Mouse (Mus musculus) G1E (cell line): ENCODE measurements around the gene Efna4. TPM values are rescaled to one million over a fixed set of nuclear protein-coding genes. Genes with fewer than 3 reads are reported as not detected.

Experiments
- ATAC-seq: 2 replicates; pipeline ENCODE4 v1.8.0; 2016; ENCODE audit warnings: mild to moderate bottlenecking; ENCODE audit not compliant: insufficient number of reproducible peaks, poor library complexity, low FRiP score, severe bottlenecking; ENCODE audit errors: extremely low read depth
- DNase-seq: peaks from one replicate; pipeline ENCODE4 v3.0.0; 2012; ENCODE audit warnings: low spot score
- H3K27me3 ChIP-seq: 2 replicates; pipeline ENCODE4 v1.6.1; 2012; ENCODE audit warnings: mild to moderate bottlenecking, low read length, inconsistent platforms; ENCODE audit not compliant: insufficient read depth
- H3K36me3 ChIP-seq: replicated peaks from 2 replicates; pipeline ENCODE3; 2012; ENCODE audit warnings: mild to moderate bottlenecking, inconsistent platforms
- H3K4me1 ChIP-seq: 2 replicates; pipeline ENCODE4 v1.6.1; 2012; ENCODE audit warnings: low read depth, low read length, inconsistent platforms, mixed read lengths; ENCODE audit not compliant: insufficient read depth
- H3K4me3 ChIP-seq: 2 replicates; pipeline ENCODE4 v1.5.1; 2012; ENCODE audit warnings: low read depth, mild to moderate bottlenecking, inconsistent platforms, low read length, moderate library complexity, mixed read lengths
- H3K9me3 ChIP-seq: replicated peaks from 2 replicates; pipeline ENCODE4 v1.6.1; 2012; ENCODE audit warnings: inconsistent platforms
- CTCF ChIP-seq: IDR thresholded peaks from 2 replicates; pipeline ENCODE4 v1.5.1; 2012; ENCODE audit warnings: low read depth, low read length, inconsistent platforms, mixed read lengths
- GATA1 ChIP-seq: IDR thresholded peaks from 2 replicates; pipeline ENCODE4 v1.6.1; 2012; ENCODE audit warnings: borderline replicate concordance, low read length, inconsistent platforms, mixed read lengths
- GATA2 ChIP-seq: IDR thresholded peaks from 2 replicates; pipeline ENCODE4 v1.6.1; 2012; ENCODE audit warnings: low read depth, low read length, inconsistent platforms, borderline replicate concordance
- POLR2AphosphoS5 ChIP-seq: IDR thresholded peaks from 2 replicates; pipeline ENCODE4 v1.6.1; 2012; ENCODE audit warnings: low read depth, low read length, inconsistent platforms; ENCODE audit not compliant: insufficient replicate concordance
- TAL1 ChIP-seq: conservative IDR thresholded peaks from 2 replicates; pipeline ENCODE4 v1.6.1; 2012; ENCODE audit warnings: low read depth, low read length, inconsistent platforms, mixed read lengths
- polyA plus RNA-seq: library from polyadenylated mRNA; stranded (reverse); fragments of >175 nt; gene quantifications from 2 replicates; pipeline ENCODE4 v1.2.3, GENCODE M21; 2012
- total RNA-seq, 2 experiments: library from RNA; stranded (forward) in 1 of 2; stranded (reverse) in 1 of 2; fragments of 200-1000 nt in 1 of 2; fragments of >200 nt in 1 of 2; fragmentation: Nextera tagmentation in 1 of 2; gene quantifications; 2 replicates each; pipeline ENCODE4 v1.2.3; 2014 to 2017

Gene Efna4
- total and polyA plus RNA-seq, 3 experiments, result not detected

- DNase-seq (no peak), ATAC-seq (no peak)
- Histone ChIP-seq H3K9me3 (no peaks in the 10 kb centered on the region), H3K4me1 (peaks cover 19% of the 10 kb centered on the region), H3K4me3 (no peak overlapping the region), H3K27me3 (peaks cover 76% of the 10 kb centered on the region), H3K36me3 (no peaks in the 10 kb centered on the region)
- TF ChIP-seq POLR2AphosphoS5, result no peak
- no peak for TF ChIP-seq GATA1
- no peak for TF ChIP-seq CTCF
These were observed 13.4 kb upstream of the Efna4 start for GRCm38 (mm10) chr3:89351271-89351670.

DNA sequence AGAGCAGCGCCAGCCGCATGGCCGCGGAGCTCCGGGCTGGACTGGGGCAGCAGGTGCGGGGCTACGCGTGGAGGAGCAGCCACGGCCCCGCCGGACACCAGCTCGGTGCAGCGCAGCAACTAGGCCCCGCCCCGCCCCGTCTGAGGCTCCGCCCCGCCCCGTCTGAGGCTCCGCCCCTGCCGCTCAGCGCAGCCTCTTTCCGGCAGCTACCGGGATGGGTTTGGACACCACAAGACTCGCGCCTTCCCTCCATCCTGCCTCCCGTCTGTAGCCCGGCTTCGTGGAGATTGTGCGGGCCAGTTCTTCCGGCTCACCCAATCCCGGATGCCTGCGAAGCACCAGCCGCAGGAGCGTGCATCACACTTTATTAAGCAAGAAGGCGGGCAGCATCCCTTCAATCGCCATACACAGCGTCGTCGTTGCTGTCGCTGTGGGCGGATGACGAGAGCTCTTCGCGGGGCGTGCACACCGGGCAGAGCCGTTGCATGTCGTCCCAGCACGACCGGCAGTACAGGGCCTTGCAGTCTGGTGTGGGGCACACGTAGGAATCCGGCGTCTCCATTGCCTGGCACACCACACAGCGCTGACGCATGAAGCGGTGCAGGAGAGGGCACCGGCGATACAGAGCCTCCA is 12.2 kb upstream of the Efna4 start, which contains the start of gene Adam15:
Gene Adam15 (minus strand): TSS at position 128 of the 633 bp plus-strand sequence.
- Histone ChIP-seq H3K4me1 (peaks cover 19% of the 10 kb centered on the region), H3K27me3 (peaks cover 74% of the 10 kb centered on the region), H3K4me3 (peak within 1 kb of the TSS; percentile 31; the same call in 1 of the 2 replicates), H3K9me3 (no peaks in the 10 kb centered on the region), H3K36me3 (no peaks in the 10 kb centered on the region)
- no peak for TF ChIP-seq TAL1
- TF ChIP-seq GATA1, result no peak
- TF ChIP-seq POLR2AphosphoS5, result no peak
- no peak for TF ChIP-seq GATA2
- no peak for TF ChIP-seq CTCF
- no peak for ATAC-seq
- no peak for DNase-seq

GRCm38 (mm10) chr3:89348911-89349868 is 11.4 kb upstream of the Efna4 start:
- DNase-seq (no peak), ATAC-seq (no peak)
- no peaks in the 10 kb centered on the region for H3K9me3 ChIP-seq
- H3K36me3 ChIP-seq, result no peaks in the 10 kb centered on the region
- peaks cover 15% of the 10 kb centered on the region for H3K4me1 ChIP-seq
- H3K27me3 ChIP-seq, result peaks cover 79% of the 10 kb centered on the region
- TF ChIP-seq POLR2AphosphoS5, result no peak
- no peak for TF ChIP-seq GATA1
- TF ChIP-seq TAL1, result no peak
- TF ChIP-seq CTCF, result no peak
- TF ChIP-seq GATA2, result no peak
- peak overlapping the region; percentile 31; the same call in 1 of the 2 replicates for H3K4me3 ChIP-seq

- no peaks in the 10 kb centered on the region for H3K9me3 ChIP-seq
- peaks cover 13% of the 10 kb centered on the region for H3K4me1 ChIP-seq
- H3K4me3 ChIP-seq, result no peak overlapping the region
- H3K27me3 ChIP-seq, result peaks cover 80% of the 10 kb centered on the region
- TF ChIP-seq GATA1 (no peak), CTCF (no peak), TAL1 (no peak), POLR2AphosphoS5 (no peak)
- ATAC-seq, result no peak
- DNase-seq, result no peak
- no peaks in the 10 kb centered on the region for H3K36me3 ChIP-seq
These were observed 10.1 kb upstream of the Efna4 start for GRCm38 (mm10) chr3:89347916-89348315.

- Histone ChIP-seq H3K4me1 (peaks cover 13% of the 10 kb centered on the region), H3K9me3 (no peaks in the 10 kb centered on the region), H3K36me3 (no peaks in the 10 kb centered on the region), H3K4me3 (no peak overlapping the region), H3K27me3 (peaks cover 77% of the 10 kb centered on the region)
- TF ChIP-seq TAL1 (no peak), GATA1 (no peak), POLR2AphosphoS5 (no peak), CTCF (no peak), GATA2 (no peak)
- DNase-seq (no peak), ATAC-seq (no peak)
These were observed 9.2 kb upstream of the Efna4 start for GRCm38 (mm10) chr3:89346815-89347540.

DNA sequence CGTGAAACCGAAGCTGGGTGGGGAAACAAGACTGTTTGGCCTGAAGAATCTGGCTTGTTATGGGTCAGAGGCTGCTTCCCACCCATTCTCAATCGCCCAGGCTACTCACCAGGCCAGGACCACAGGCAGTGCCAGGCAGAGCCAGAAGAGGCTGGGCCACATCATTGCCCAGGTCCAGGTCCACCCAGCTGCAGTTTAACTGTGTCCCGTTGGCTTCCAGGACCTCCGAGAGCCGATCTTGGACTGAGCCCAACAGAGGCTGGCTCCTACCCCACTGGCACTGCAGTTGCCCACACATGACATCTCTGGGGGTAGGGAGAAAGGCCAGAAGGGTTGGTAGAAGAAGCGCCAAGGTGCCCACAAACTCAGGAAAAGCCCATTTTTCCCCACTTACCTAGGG is 5.5 kb upstream of the Efna4 start:
- no peaks in the 10 kb centered on the region for H3K9me3 ChIP-seq
- TF ChIP-seq TAL1 (no peak), GATA1 (no peak), POLR2AphosphoS5 (no peak)
- DNase-seq (no peak), ATAC-seq (no peak)
- H3K4me1 ChIP-seq, result peaks cover 8% of the 10 kb centered on the region
- no peaks in the 10 kb centered on the region for H3K36me3 ChIP-seq
- no peak overlapping the region for H3K4me3 ChIP-seq
- H3K27me3 ChIP-seq, result peaks cover 75% of the 10 kb centered on the region
